Mouse (Mus musculus): ENCODE data around the gene Rad51c.

GRCm38 (mm10) chr11:87354861-87355260 lies 49.9 kb downstream of the Rad51c start:
- TF ChIP-seq CTCF (IDR thresholded peaks at IDR 0.05) (no peak), POLR2A (IDR thresholded peaks at IDR 0.05; ENCODE audit: insufficient read depth, low read depth, low read length) (no peak)
